Mouse (Mus musculus): Measurements from ENCODE around the gene Pou5f1. TPM values are rescaled to one million over a fixed set of nuclear protein-coding genes. Genes with fewer than 3 reads are reported as not detected.

Gene Pou5f1
- polyA plus RNA-seq, 1 experiment from 2014 or later, result not detected

- Histone ChIP-seq H3K27ac (peak overlapping the region; percentile 54; the same call in 1 of the 2 replicates), H3K36me3 (no peaks in the 10 kb centered on the region), H3K9ac (replicated peaks) (no peak overlapping the region), H3K4me3 (replicated peaks) (no peak overlapping the region), H3K4me2 (replicated peaks) (peak overlapping the region; percentile 35), H3K9me3 (no peaks in the 10 kb centered on the region), H3K4me1 (replicated peaks) (peaks cover 19% of the 10 kb centered on the region), H3K27me3 (no peaks in the 10 kb centered on the region)
- peak; percentile 26; the same call in 1 of the 2 replicates for ATAC-seq
- 76% methylated on average over 15 of the region's 15 CpGs for WGBS
Observed at GRCm38 (mm10) chr17:35542761-35543411, 37.1 kb downstream of the Pou5f1 start.

- Histone ChIP-seq H3K27me3 (no peaks in the 10 kb centered on the region), H3K9me3 (no peaks in the 10 kb centered on the region), H3K9ac (replicated peaks) (peak overlapping the region; percentile 29; the same call in 1 of the 2 replicates), H3K36me3 (no peaks in the 10 kb centered on the region), H3K27ac (peak overlapping the region; percentile 56; the same call in 1 of the 2 replicates), H3K4me3 (replicated peaks) (no peak overlapping the region), H3K4me2 (replicated peaks) (peak overlapping the region; percentile 35), H3K4me1 (replicated peaks) (peaks cover 19% of the 10 kb centered on the region)
- peak; percentile 68 for ATAC-seq
- 20% methylated on average over 14 of the region's 14 CpGs for WGBS
Observed at GRCm38 (mm10) chr17:35543412-35543861, 37.6 kb downstream of the Pou5f1 start.

- no peaks in the 10 kb centered on the region for H3K36me3 ChIP-seq
- no peak overlapping the region for H3K4me2 ChIP-seq (replicated peaks)
- H3K27ac ChIP-seq, result peak overlapping the region; percentile 56; the same call in 1 of the 2 replicates
- no peaks in the 10 kb centered on the region for H3K9me3 ChIP-seq
- 70% methylated on average over 6 of the region's 6 CpGs for WGBS
- peaks cover 19% of the 10 kb centered on the region for H3K4me1 ChIP-seq (replicated peaks)
- H3K4me3 ChIP-seq (replicated peaks), result no peak overlapping the region
- ATAC-seq, result no peak
- no peaks in the 10 kb centered on the region for H3K27me3 ChIP-seq
- H3K9ac ChIP-seq (replicated peaks), result peak overlapping the region; percentile 29; the same call in 1 of the 2 replicates
Observed at GRCm38 (mm10) chr17:35544001-35544400, 38.2 kb downstream of the Pou5f1 start.

DNA sequence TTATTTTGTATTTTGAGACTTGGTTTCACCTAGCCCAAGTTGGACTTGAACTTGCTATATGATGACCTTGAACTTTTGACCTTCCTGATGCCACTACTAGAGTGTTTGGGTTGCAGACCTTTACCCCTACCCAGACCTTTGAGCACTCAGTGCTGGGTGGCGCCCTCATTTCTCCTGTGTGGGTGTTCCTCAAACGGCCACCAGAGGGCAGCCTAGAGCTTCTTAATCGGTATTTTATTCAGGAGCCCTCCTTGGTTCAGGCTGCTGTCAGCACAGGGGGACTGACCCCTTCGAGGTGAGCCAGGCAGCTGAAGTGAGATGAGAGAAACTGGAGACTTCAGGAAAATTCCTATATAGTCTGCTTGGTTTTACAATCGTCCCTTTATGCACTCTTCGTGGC, 38.9 kb downstream of the Pou5f1 start:
- ATAC-seq, result peak; percentile 8; the same call in 1 of the 2 replicates
- H3K9ac ChIP-seq (replicated peaks), result no peak overlapping the region
- no peak overlapping the region for H3K27ac ChIP-seq
- H3K4me2 ChIP-seq (replicated peaks), result no peak overlapping the region
- H3K9me3 ChIP-seq, result no peaks in the 10 kb centered on the region
- peaks cover 19% of the 10 kb centered on the region for H3K4me1 ChIP-seq (replicated peaks)
- H3K27me3 ChIP-seq, result no peaks in the 10 kb centered on the region
- WGBS, result 31% methylated on average over 6 of the region's 6 CpGs
- no peak overlapping the region for H3K4me3 ChIP-seq (replicated peaks)
- no peaks in the 10 kb centered on the region for H3K36me3 ChIP-seq

DNA sequence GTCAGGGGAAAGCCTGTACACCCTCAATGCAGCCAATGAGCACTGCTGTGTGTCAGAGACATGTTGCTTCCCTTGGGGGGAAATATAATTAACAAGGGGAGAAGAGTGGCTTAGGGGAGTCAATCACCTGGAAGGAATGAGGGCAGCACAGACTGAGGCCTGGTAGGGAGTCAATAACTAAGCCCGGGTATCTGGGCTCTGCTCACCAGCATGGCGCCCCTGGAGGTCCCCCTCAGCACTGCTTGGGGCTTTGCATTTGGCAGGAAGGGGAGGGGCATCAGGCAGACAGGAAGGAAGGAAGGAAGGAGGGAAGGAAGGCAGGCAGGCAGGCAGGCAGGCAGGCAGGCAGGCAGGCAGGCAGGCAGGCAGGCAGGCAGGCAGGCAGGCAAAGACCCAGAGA, 41.6 kb downstream of the Pou5f1 start:
- no peak overlapping the region for H3K4me2 ChIP-seq (replicated peaks)
- no peak overlapping the region for H3K27ac ChIP-seq
- H3K36me3 ChIP-seq, result no peaks in the 10 kb centered on the region
- no peaks in the 10 kb centered on the region for H3K9me3 ChIP-seq
- no peak overlapping the region for H3K4me3 ChIP-seq (replicated peaks)
- H3K4me1 ChIP-seq (replicated peaks), result peaks cover 19% of the 10 kb centered on the region
- no peak for ATAC-seq
- H3K27me3 ChIP-seq, result no peaks in the 10 kb centered on the region
- no peak overlapping the region for H3K9ac ChIP-seq (replicated peaks)
- WGBS, result 53% methylated on average over 2 of the region's 2 CpGs

GRCm38 (mm10) chr17:35548636-35549035, 42.8 kb downstream of the Pou5f1 start:
- no peaks in the 10 kb centered on the region for H3K27me3 ChIP-seq
- no peak overlapping the region for H3K4me2 ChIP-seq (replicated peaks)
- WGBS, result 13% methylated on average over 5 of the region's 5 CpGs
- no peak overlapping the region for H3K4me3 ChIP-seq (replicated peaks)
- H3K9ac ChIP-seq (replicated peaks), result no peak overlapping the region
- H3K27ac ChIP-seq, result no peak overlapping the region
- no peak for ATAC-seq
- H3K4me1 ChIP-seq (replicated peaks), result peaks cover 9% of the 10 kb centered on the region
- H3K9me3 ChIP-seq, result no peaks in the 10 kb centered on the region
- H3K36me3 ChIP-seq, result no peaks in the 10 kb centered on the region

- no peak overlapping the region for H3K27ac ChIP-seq
- H3K4me1 ChIP-seq (replicated peaks), result 0 out of 2 replicates have a peak, but pooled peaks cover 5% of the 10 kb centered on the region
- no peak overlapping the region for H3K9ac ChIP-seq (replicated peaks)
- WGBS, result 50% methylated on average over 15 of the region's 15 CpGs
- H3K4me3 ChIP-seq (replicated peaks), result no peak overlapping the region
- H3K36me3 ChIP-seq, result no peaks in the 10 kb centered on the region
- no peak for ATAC-seq
- H3K4me2 ChIP-seq (replicated peaks), result no peak overlapping the region
- no peaks in the 10 kb centered on the region for H3K27me3 ChIP-seq
- H3K9me3 ChIP-seq, result no peaks in the 10 kb centered on the region
Observed at GRCm38 (mm10) chr17:35549437-35550142, 43.8 kb downstream of the Pou5f1 start.

DNA sequence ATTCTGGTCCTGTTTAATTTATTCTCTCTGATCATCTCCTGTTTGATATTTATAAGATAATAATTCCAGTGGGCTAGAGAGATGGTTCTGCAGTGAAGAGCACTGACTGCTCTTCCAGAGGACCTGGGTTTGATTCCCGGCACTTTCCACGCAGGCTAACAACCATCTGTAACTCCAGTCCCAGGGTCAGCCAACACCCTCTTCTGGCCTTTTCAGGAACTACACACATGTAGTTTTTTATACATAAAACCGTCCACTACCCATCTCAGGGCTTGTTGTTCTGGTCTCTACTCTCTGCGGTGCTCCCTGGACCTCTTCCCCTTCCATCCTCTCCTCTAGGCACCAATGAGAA, 44.3 kb downstream of the Pou5f1 start:
- Histone ChIP-seq H3K36me3 (no peaks in the 10 kb centered on the region), H3K9ac (replicated peaks) (no peak overlapping the region), H3K27me3 (no peaks in the 10 kb centered on the region), H3K9me3 (no peaks in the 10 kb centered on the region), H3K4me1 (replicated peaks) (0 out of 2 replicates have a peak, but pooled peaks cover 5% of the 10 kb centered on the region), H3K4me3 (replicated peaks) (no peak overlapping the region), H3K4me2 (replicated peaks) (no peak overlapping the region), H3K27ac (no peak overlapping the region)
- WGBS, result 95% methylated on average over 4 of the region's 4 CpGs
- ATAC-seq, result no peak

DNA sequence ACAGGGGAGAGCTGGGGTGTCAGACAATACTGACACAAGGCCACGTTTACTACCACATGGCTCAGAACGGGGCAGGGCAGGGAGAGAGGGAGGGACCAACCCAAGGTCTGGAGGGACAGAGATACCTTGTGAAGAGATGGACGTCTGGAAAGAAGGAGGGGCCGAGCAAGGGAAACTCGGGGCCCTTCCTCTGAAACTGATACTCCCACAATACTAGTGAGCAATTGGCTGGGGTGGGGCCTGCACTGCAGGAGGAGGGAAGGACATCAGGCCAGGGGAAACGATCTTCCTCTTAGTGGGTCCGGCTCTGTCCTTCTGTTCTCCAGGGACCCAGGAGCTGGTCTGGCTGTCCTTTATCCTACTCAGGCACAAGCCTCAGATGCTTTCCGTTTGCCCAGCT, 45.1 kb downstream of the Pou5f1 start:
- Histone ChIP-seq H3K9me3 (no peaks in the 10 kb centered on the region), H3K4me2 (replicated peaks) (no peak overlapping the region), H3K36me3 (no peaks in the 10 kb centered on the region), H3K27me3 (no peaks in the 10 kb centered on the region), H3K4me3 (replicated peaks) (no peak overlapping the region), H3K4me1 (replicated peaks) (0 out of 2 replicates have a peak, but pooled peaks cover 5% of the 10 kb centered on the region), H3K27ac (no peak overlapping the region), H3K9ac (replicated peaks) (no peak overlapping the region)
- 54% methylated on average over 8 of the region's 8 CpGs for WGBS
- ATAC-seq, result no peak

DNA sequence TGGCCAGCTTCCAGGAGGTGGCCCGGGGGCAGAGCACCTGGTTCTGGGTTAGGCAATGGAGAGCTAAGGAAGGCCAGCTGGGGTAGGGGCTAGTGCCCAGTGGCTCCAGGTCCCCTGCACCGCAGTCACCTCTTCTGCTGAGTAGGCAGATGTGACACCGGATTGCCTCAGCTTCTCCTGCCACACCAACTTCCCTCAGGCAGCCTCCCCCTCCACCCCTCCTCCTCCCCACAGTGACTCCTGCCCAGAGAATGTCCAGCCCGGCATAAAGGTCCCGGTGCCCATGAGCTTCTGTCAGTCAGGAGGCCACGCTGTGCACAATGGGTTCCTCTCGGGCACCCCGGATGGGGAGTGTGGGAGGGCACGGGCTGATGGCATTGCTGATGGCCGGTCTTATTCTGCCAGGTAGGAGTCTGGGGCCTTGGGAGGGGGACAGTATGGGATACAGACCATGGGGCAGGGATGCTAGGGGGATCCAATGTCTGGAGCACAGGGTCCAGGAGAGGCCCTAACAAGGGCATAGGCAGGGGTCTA, 46.1 kb downstream of the Pou5f1 start, which contains the start of gene Cdsn:
Gene Cdsn, plus strand, starts transcription at position 248 of the 534 bp plus-strand sequence.
- WGBS, result 77% methylated on average over 10 of the region's 10 CpGs
- Histone ChIP-seq H3K9ac (replicated peaks) (no peak within 1 kb of the TSS), H3K27me3 (no peaks in the 10 kb centered on the region), H3K36me3 (no peaks in the 10 kb centered on the region), H3K4me2 (replicated peaks) (no peak within 1 kb of the TSS), H3K4me3 (replicated peaks) (no peak within 1 kb of the TSS), H3K9me3 (no peaks in the 10 kb centered on the region), H3K27ac (no peak within 1 kb of the TSS), H3K4me1 (replicated peaks) (no peaks in the 10 kb centered on the region)
- ATAC-seq, result no peak

GRCm38 (mm10) chr17:35554321-35554720, 48.5 kb downstream of the Pou5f1 start:
- 83% methylated on average over 5 of the region's 5 CpGs for WGBS
- Histone ChIP-seq H3K27ac (no peak overlapping the region), H3K9ac (replicated peaks) (no peak overlapping the region), H3K9me3 (no peaks in the 10 kb centered on the region), H3K4me1 (replicated peaks) (no peaks in the 10 kb centered on the region), H3K27me3 (no peaks in the 10 kb centered on the region), H3K4me2 (replicated peaks) (no peak overlapping the region), H3K36me3 (no peaks in the 10 kb centered on the region), H3K4me3 (replicated peaks) (no peak overlapping the region)
- ATAC-seq, result no peak

DNA sequence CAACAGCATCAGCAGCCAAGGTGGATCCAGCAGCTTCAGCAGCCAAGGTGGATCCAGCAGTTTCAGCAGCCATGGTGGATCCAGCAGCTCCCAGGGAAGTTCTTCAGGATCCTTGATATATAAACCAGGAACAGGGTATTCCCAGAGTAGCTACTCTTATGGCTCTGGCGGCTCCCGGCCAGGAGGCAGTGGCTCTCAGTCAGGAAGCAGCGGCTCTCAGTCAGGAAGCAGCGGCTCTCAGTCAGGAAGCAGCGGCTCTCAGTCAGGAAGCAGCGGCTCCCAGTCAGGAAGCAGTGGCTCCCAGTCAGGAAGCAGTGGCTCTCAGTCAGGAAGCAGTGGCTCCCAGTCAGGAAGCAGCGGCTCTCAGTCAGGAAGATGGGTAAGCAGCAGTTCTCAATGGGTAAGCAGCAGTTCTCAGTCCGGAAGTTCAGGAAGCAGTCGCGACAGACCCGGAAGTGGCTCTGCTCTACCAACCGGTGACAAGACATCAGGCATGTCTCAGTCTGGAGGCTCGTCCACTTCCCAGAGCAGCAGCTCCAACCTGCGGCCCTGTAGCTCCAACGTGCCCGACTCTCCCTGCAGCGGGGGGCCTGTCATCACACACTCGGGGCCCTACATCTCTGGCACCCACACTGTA, 49.1 kb downstream of the Pou5f1 start:
- WGBS, result 95% methylated on average over 18 of the region's 18 CpGs
- no peaks in the 10 kb centered on the region for H3K27me3 ChIP-seq
- H3K36me3 ChIP-seq, result no peaks in the 10 kb centered on the region
- H3K4me2 ChIP-seq (replicated peaks), result no peak overlapping the region
- H3K9ac ChIP-seq (replicated peaks), result no peak overlapping the region
- ATAC-seq, result no peak
- H3K9me3 ChIP-seq, result no peaks in the 10 kb centered on the region
- no peak overlapping the region for H3K4me3 ChIP-seq (replicated peaks)
- H3K27ac ChIP-seq, result no peak overlapping the region
- H3K4me1 ChIP-seq (replicated peaks), result no peaks in the 10 kb centered on the region
